Mouse (Mus musculus) adrenal gland, adult 18-20 months (tissue): ENCODE data around the gene Gm28308. TPM values are rescaled to one million over a fixed set of nuclear protein-coding genes. Genes with fewer than 3 reads are reported as not detected.
A peak's percentile ranks its signal among the peaks of the same experiment; 100 is the strongest.

ENCODE experiments used
- DNase-seq, 2 experiments: peaks; one replicate each; pipeline ENCODE4 v3.0.0; 2021 to 2022; ENCODE audit warnings: low spot score in 2 of 2
- total RNA-seq, 2 experiments: library from RNA; stranded (reverse); gene quantifications; 1 replicate in 1 of 2; 2 replicates in 1 of 2; pipeline ENCODE4 v1.2.3; 2021

Gm28308 gene
- total RNA-seq, 2 experiments from 2014 or later: not detected

DNA sequence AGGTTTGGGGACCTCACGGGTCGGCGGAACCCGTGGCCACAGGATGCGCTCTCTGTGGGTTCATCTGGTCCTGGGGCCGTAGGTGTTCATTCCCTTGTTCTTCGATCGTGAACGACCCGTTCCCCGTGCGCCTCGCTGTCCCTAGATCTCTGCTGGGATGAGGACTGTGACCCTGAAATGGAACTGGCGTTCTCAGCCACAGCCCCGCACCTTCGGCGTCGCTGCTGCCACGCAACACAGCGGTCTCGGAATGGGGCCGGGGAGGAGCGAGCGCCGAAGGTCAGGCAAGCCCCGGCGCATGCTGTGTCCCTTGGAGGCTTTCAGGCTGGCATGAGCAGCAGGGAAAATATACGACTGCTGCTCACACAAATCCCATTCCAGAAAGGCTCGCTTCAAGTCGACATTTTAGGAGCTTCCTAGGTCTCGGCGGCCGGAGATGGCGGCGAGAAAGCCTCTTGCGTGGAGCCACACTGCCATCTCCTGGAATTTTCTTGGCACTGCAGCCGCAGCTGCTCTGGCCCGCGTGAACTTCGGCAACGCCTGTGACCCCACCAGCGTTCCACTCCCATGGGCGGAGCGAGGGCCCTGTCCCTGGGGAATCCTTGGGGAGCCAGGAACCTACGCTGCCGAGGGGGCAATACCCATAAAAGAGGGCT, 8.3 kb upstream of the Gm28308 start, which contains the start of gene Hoxa7:
TSS of gene Hoxa7 (minus strand) at position 518 of the 656 bp plus-strand sequence.
- DNase-seq: peak; percentile 91 to 93

DNA sequence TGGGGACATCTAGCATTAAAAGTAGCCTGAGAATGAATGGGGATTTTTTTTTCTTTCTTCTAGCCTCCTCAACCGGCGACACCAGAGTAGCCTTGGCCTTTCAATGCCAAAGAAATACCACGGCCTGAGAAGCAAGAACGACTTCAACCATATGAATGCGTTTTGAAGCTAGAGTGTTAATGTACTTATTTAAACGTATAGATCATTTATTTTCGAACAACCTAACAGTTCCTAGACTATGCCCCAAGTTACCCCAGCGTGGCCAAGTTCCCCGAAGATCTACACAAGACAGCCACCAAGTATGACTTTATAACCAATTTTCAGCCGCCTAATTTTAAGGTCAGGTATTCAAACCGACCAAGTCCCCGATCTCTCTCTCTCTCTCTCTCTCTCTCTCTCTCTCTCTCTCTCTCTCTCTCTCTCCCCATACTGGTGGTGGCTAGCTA, 7.7 kb upstream of the Gm28308 start:
- DNase-seq: no peak

DNA sequence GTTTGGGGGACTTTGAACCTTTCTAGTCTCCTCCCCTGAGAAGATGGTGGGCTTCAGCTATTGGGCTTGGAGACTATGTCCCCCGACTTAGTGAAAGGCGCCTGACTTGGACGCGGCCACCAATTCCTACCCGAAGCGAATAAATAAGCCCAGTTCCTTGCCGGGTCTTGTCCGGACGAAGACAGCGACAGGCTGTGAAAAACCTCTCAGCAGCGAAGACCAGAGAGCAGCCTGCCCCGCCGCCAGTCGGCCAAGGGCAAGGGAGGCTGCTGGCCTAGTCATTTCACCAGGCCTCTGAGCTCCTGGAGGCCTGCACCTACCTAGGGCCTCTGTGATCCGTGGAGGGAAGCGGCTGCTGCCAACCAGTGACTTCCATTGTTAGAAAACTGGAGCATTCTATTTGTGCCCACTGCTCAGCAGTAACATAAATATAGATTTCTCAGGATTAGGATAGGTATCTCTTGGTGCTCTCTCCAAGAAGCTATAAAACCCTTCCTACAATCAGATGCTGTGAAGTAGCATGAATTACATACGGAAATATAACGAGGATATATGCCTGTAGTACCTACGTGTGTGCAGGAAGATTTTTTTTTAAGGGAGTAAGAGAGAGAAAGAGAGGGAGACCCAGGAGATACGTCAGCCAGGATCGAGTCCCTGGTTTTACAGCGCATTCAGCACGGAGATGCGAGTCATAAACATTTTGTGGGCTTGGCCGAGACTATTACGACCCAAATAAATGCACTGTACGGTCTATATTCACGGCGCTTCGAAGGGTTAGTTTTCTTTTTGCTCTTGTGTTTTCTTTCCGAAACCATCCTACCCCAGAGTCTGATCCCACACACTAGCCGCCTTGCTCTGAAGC, 7.1 kb upstream of the Gm28308 start:
- DNase-seq: peak in 1 of 2 experiments; percentile 23

DNA sequence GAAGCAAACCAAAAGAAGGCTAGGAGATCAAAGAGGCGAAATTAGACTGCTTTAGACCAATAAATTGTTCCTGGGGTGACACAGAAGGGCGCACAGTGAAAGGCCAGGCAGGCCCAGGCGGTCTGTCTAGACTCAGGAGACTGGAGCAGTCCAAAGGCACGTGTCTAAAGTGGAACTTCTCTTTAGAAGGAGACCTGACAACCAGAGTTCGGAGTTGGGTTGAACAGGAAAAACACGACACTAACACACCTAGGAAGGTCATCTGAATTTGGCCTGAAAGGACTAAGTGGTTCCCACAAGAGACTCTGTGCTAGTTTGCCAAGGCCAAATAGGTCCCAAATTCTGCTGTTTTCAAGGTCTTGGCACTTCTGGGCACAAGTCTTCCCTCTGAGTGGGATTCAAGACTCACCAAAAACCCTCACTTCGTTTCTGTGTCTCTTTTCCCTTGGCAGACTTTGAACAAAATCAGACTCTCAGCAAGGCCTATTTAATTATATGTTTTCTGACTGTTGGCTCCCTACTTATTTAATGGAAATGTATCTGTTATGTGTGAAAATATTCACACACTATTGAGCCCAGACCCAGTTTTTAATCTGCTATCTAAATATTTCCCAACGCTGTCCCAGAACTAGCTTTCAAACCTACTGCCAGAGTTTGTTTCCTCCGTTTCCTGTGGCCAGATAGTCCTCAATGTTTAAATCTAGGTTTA, 6.2 kb upstream of the Gm28308 start:
- DNase-seq: peak in 1 of 2 experiments; percentile 17

DNA sequence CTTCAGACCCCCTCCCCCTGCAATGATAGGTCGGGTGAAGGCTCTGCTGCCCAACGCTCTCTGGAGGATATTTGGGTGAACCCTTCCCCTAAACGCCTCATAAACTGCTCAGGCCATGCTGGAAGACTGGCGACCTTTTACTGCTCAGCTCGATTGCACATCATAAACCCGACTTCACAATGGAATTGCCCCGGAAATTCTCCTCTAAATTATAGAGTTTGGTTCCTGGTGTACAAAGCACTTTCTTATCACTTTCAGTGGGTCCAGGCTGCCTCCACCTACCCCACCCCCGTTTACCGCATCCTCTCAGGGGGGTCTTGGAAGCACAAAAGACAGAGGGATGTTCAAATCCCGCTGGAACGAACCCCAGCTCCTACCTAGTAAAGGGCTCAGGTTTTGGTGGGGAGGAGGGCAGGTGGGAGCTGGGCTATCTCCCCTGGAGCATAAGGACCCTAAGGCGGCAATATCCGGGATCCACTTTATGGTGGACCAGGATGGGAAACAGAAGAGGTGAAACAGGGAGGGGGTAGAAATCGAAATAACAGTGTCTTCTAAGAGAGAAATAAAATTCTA, 5.6 kb upstream of the Gm28308 start:
- peak in 1 of 2 experiments; percentile 17 for DNase-seq

DNA sequence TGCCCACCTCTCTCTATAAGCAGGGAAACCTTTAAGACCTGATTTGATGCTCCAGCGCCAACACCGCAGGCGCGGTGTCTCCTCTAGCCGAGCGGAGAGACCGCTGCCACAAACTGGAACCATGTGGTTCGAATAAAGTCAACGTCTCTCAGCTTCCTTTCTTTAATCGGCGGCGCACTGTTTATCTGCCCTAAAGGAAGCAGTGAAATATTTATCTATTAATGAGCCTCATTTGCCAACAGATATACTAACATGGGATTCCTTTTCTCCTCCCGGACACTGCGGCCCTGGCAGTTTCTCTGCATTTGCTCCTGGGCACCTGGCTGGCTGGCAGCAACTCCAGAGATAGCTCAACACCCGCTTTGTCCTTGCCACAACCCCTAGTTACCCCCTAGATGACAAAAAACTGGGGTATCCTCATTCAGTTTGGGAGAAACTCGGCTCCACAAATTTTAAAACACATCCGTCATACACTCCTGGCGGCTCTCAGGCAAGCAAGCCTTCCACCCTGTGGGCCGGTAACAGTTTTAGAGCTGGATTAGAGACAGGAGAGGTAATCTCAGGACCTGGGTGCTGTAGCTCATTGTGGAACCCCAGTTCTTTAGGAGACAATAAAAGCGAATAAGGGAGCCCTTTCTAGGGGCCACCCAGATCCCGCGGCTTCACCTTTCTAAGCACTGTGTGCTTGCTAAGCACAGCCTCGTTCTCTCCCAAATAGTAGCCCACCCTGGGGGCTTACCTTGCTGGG, 4.9 kb upstream of the Gm28308 start:
- peak in 1 of 2 experiments; percentile 18 for DNase-seq

DNA sequence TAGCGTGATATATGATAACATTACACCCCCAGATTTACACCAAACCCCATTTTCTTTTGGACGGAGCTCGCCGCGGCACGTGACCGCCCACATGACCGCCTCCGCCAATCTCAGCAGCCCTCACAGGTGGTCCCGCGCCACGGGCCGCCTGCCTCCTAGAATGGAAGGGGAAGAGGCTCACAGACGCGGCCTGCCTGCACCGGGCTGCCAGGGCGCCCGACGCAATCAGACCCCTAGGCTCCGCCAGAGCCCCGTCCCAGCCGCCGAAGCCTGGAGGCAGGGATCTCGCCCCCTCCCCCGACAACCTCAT, 4.3 kb upstream of the Gm28308 start:
- DNase-seq: peak; percentile 75 to 76

DNA sequence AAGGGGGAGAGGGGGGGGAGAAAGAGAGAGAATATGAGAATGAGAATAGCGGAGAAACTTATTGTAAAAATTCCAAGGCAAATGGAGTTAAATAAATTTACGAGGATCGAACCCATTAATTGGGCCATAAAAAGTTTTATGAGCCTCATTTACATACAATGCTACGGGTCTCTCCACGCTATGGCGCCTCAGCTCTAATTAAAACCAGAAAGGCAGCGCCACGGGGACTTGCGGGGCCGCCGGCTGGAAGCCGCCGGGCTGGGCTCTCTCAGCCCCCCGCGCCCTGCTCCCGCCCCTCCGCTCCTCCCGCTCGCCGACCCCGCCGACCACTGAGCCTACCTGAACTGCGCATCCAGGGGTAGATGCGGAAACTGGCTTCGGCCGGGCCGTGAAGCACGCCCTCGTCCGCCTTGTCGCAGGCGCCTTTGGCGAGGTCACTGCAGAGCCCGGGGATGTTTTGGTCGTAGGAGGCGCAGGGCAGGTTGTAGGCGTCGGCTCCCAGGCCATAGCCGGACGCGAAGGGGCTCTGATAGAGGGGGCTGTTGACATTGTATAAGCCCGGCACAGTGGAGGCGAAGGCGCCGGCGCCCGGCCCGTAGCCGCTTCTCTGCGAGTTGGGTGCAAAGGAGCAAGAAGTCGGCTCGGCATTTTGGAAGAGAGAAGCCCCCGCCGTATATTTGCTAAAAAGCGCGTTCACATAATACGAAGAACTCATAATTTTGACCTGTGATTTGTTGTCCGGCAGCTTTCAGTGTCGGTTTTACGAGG, 3.7 kb upstream of the Gm28308 start:
- DNase-seq: peak; percentile 47 to 55

DNA sequence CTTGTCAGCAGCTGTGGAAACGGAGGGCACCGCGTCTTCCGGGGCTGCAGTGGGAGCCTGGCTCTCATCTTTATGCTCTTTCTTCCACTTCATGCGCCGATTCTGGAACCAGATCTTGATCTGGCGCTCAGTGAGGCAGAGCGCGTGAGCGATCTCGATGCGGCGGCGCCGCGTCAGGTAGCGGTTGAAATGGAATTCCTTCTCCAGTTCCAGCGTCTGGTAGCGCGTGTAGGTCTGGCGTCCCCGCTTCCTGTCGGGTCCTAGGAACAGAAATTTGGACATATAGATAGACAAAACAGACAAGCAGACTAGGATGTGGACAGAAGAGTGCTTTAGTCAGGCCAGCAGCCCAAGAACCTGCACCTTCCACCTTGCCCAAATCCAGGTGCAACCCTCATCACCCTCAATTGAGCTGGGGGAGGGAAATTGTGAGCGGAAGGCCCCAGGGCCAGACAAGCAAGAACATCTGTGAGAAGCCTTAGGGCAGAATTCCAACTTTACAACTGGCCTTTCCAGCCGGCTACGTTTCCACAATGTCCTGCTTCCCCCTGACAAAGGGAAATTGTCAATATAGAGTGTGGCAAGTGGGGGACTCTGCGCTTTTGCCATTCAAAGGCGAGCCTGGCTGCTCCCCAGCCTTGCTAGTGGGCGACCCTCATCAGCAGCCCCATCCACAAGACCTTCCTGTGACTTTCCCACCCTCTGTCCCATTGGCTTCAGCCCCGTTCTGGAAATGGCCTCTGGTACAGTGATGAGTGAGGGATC, 2.8 kb upstream of the Gm28308 start:
- peak in 1 of 2 experiments; percentile 20 for DNase-seq

DNA sequence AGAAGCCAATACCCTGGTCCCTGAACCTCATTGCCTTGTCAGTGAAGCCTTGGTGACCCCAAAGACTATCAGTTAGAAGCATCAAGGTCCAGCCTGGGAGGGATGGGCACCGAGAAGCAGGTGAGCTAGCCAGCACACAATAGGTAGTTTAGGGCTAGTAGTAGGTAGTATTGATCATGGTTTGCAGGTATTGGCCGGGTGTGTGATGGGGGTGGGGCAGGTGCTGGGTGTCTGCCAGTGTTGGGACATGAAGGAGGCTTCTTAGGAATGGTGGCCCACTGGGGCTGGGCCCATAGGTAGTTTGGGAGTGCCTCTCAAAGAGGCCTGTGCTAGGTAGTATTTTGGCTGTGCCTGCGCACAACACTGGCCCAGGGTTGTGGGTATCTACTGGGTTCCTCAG, 1.9 kb upstream of the Gm28308 start:
- DNase-seq: peak in 1 of 2 experiments; percentile 19

DNA sequence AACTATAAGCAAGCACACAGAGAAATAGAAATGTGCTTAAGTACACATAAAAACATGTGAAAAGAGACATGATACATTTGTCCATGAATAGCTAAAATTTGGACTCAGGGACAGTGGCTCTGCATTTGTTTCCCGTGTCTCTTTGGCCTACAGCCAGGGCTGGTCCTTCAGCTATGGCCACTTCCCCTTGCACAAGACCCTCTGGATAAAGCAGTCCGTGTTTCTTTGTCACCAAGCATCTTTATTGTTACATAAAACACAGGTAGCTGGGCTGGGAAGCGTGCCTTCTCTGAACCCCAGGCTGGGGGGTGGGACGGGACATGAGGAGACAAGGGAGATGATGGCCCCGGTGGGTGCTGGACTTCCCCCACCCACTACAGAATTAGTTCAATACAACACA, 1.1 kb upstream of the Gm28308 start:
- DNase-seq: peak in 1 of 2 experiments; percentile 17

DNA sequence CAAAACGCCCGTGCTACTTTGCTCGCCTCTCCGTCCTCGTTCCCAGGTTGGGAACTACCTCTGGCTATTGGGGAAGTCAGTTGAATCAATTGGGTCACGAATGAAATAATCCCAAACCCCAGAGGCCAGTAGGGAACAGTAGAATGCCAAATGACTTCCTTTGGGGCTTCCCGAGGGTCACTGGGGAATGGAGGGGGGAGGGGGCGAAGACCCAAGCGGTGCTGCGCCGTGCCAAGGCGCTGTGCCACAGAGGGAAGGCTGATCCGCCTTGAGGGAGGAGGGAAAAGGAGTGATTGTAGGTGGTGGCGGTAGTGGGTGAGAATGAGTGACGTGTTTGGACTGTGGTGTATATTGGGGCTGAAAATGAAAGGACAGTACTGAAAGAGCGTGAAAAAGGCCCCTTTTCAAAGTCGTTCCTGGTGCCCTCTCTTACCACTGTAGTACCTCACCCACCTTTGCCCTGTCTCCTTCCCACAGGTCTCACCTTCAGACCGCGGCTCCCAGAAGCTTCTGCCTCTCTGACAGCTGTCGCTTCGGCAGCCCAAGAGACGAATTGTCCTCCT, 502 bp downstream of the Gm28308 start:
- peak; percentile 41 to 42 for DNase-seq

DNA sequence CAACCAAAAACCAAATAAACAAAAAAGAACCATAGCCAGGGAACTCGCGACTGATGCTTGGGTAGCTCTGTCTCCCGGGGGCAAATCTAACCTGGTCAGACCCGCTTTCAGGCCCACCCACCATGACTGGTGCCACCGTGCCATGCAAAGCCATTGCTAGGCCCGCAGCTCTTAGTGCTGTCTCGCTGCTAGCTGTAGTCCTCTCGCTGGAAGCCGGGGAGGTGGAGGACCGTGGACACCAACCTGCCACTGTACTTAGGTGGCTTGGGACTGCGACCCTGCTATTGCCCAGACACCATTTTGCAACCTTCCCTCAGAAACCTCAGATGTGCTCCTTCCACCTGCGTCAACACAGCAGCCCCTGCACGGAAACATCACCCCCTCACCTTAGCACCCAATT, 1.2 kb downstream of the Gm28308 start:
- peak in 1 of 2 experiments; percentile 32 for DNase-seq

DNA sequence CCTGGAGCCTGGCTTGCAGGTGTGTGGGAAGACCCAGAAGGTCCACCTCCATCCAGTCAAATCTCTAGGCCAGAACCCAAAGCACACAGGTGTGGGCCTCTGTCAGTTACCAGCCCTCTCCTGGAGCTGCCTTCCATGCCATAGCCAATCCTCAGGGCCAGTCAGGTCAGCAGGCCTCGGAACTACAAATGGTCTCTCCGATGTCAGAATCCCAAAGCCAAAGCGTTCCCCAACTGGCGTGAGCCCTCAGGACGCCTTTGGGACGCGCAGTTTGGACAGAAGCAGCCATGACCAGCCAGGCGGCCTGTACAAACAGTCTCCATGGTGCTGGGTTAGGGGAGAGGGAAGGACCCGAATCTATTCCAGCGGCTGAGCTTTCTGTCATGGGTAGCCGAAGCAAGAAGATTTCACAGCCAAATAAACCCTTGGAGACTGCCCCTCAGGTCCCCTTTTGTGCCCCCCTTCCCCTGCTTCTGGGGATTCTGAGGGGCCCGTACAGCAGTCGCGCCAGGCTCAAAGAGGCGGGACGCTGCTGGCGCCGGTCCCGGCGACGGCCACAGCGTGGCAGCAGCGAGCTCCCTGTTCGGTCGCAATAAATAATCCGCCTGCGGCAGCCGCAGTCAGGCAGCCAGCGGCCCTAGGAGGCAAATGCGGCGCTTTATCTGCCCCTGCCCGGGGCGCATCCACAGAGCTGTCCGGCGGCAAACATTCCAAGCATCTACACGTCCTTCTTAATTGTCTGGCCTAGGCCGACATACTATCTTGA, 1.8 kb downstream of the Gm28308 start:
- DNase-seq: peak; percentile 80 to 85

DNA sequence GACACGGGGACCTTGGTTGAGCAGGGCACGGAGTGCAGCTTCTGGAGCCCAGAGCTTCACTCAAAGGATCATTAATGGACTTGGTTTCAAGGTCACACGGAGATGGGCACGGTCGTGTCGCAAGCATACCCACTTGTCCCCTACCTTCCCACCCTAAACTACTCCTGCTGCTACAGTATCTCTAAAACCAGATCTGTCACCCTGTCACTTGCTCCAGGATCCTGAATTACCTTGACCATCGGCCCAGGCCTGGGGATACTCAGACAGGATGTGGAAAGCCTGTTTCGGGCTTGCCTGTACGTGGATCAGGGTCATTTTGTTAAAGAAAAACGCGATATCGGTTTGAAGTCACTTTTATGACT, 3.5 kb downstream of the Gm28308 start:
- no peak for DNase-seq

DNA sequence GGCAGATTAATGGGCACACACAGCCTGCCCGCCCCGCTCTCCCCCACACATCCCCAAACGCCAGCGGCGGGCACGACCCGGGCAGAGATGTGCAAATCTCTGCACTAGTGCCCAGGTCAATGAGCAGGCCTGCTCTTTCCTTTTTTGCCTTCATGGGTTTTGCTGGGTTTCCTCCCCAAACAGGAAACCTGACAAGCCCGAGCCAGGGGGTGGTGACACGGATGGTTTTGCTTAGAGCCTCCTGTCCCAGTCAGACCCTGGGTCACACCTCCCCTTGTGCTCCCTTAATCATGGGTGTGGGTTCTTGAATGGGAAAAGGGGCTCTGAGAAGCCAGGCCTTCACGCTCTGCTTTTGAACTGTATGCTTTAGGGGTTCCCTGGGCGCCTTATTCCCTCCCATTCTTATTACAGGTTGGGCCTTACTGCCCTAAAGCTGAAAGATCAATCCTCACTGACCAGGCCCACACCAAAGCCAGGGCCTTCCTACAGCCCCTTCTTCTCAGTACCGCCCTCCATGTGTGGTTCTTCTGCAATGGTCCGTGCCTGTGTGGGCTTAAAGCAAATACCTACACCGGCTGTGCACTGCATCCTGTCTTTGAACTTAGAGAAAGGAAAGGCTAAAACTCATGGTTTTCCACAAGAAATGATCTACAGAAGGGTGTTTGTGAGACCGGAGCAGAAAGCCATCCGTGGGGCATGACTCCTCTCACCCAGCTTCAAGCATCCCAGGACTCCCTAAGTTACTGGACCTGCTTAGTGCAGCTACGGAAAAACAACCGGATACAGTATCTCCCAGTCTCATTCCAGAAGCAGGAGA, 4.1 kb downstream of the Gm28308 start:
- DNase-seq: peak in 1 of 2 experiments; percentile 23
